Mouse (Mus musculus) right cerebral cortex, adult 2 months (tissue): Measurements from ENCODE around the gene Serpinf2.
"Not testable (repeated sequence)": the region's sequence is repeated elsewhere in the genome, so short reads cannot be mapped to it uniquely, and the experiment has no call there.

Experiments used
- DNase-seq, 2 experiments: peaks; one replicate each; pipeline ENCODE4 v3.0.0; 2021 to 2022; ENCODE audit warnings: low spot score in 2 of 2

Serpinf2 gene

DNA sequence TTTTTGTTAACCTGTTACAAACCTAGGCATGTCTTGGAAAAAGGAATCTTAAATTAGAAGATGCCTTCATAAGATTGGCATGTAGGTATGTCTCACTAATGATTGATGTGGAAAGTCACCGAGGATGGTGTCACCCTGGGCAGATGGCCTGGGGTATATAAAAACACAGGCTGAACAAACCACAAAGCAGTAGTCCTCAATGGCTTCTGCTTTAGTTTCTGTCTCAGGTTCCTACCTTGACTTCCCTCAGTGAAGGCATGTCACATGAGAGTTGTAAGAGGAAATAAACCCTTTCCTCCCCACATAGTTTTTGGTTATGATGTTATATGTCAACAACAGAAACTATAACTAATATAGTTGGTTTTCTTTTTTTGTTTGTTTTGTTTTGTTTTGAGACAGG, 43.8 kb downstream of the Serpinf2 start:
- DNase-seq = no peak

GRCm38 (mm10) chr11:75383529-75383928, 55.9 kb downstream of the Serpinf2 start:
- DNase-seq = not testable (repeated sequence)
